Mouse (Mus musculus) liver, embryonic 16.5 days (tissue): ENCODE results near the gene Hlcs. TPM values are rescaled to one million over a fixed set of nuclear protein-coding genes. Genes with fewer than 3 reads are reported as not detected.

Experiments
- ATAC-seq: fragments of 200-750 bp; cut with Nextera tagmentation; 2 replicates; pipeline ENCODE4 v1.8.0; 2017; ENCODE audit warnings: low read depth, mild to moderate bottlenecking, moderate number of reproducible peaks, moderate library complexity
- H3K27ac ChIP-seq: fragments of 300-500 bp; sonication (generic); 2 replicates; pipeline ENCODE4 v1.5.1; 2014; ENCODE audit warnings: mild to moderate bottlenecking, low read length
- H3K27me3 ChIP-seq: fragments of 300-500 bp; sonication (generic); 2 replicates; pipeline ENCODE4 v1.6.1; 2014; ENCODE audit warnings: low read depth, low read length, mixed read lengths; ENCODE audit not compliant: control insufficient read depth, insufficient read depth
- H3K36me3 ChIP-seq: fragments of 300-500 bp; sonication (generic); 2 replicates; pipeline ENCODE4 v1.6.1; 2014; ENCODE audit warnings: mild to moderate bottlenecking; ENCODE audit not compliant: control insufficient read depth, insufficient read depth
- H3K4me1 ChIP-seq: fragments of 300-500 bp; sonication (generic); 2 replicates; pipeline ENCODE4 v1.6.1; 2014; ENCODE audit warnings: low read depth, low read length, mixed read lengths; ENCODE audit not compliant: control insufficient read depth
- H3K4me2 ChIP-seq: fragments of 300-500 bp; sonication (generic); 2 replicates; pipeline ENCODE4 v1.6.1; 2014; ENCODE audit warnings: low read depth, low read length, mixed read lengths
- H3K4me3 ChIP-seq: fragments of 300-500 bp; sonication (generic); 2 replicates; pipeline ENCODE4 v1.5.1; 2014; ENCODE audit warnings: low read depth, mild to moderate bottlenecking, low read length
- H3K9ac ChIP-seq: fragments of 300-500 bp; sonication (generic); 2 replicates; pipeline ENCODE4 v1.6.1; 2014; ENCODE audit warnings: low read depth, low read length
- H3K9me3 ChIP-seq: fragments of 300-500 bp; sonication (generic); replicated peaks from 2 replicates; pipeline ENCODE4 v1.6.1; 2016; ENCODE audit warnings: low read length; ENCODE audit not compliant: control insufficient read depth
- WGBS: fragments of 180-500 bp; shearing (Covaris S2); extraction: QIAGEN DNeasy Blood & Tissue Kit; methylation state at CpG from one replicate; pipeline ENCODE4 v1.1.7; 2014; ENCODE audit not compliant: insufficient replicate concordance; 5-methylcytosine and 5-hydroxymethylcytosine counted together
- polyA plus RNA-seq: library from polyadenylated mRNA; unstranded; fragments of >200 nt; fragmentation: Nextera tagmentation; extraction: Ambion mirVana; gene quantifications from 2 replicates; pipeline ENCODE4 v1.2.1, GENCODE M21; 2015

Gene Hlcs
- polyA plus RNA-seq, result 2.2 and 2.3 TPM in 2 replicates

GRCm38 (mm10) chr16:94313229-94314030, at the start of gene Hlcs:
Gene Hlcs, minus strand, starts transcription at chr16:94313571.
- H3K27me3 ChIP-seq, result no peaks in the 10 kb centered on the region
- peak within 1 kb of the TSS; percentile 93 for H3K9ac ChIP-seq
- H3K4me3 ChIP-seq, result peak within 1 kb of the TSS; percentile 86
- peaks cover 8% of the 10 kb centered on the region for H3K4me1 ChIP-seq
- peak; percentile 93 for ATAC-seq
- H3K9me3 ChIP-seq, result no peaks in the 10 kb centered on the region
- no peaks in the 10 kb centered on the region for H3K36me3 ChIP-seq
- H3K4me2 ChIP-seq, result peak within 1 kb of the TSS; percentile 95
- WGBS, result under 1% methylated on average over 62 of the region's 64 CpGs
- H3K27ac ChIP-seq, result peak within 1 kb of the TSS; percentile 93

- H3K27ac ChIP-seq, result no peak overlapping the region
- 40% methylated on average over 10 of the region's 10 CpGs for WGBS
- 0 out of 2 replicates have a peak, but pooled peaks have one; percentile 24 for ATAC-seq
Observed at GRCm38 (mm10) chr16:94362174-94362873, 49.0 kb upstream of the Hlcs start.

GRCm38 (mm10) chr16:94360578-94361350, 47.4 kb upstream of the Hlcs start:
- Histone ChIP-seq H3K4me1 (peaks cover 3% of the 10 kb centered on the region), H3K27me3 (no peaks in the 10 kb centered on the region), H3K36me3 (no peaks in the 10 kb centered on the region), H3K27ac (no peak overlapping the region), H3K4me3 (no peak overlapping the region), H3K4me2 (no peak overlapping the region), H3K9me3 (no peaks in the 10 kb centered on the region), H3K9ac (no peak overlapping the region)
- WGBS, result 71% methylated on average over 13 of the region's 13 CpGs
- no peak for ATAC-seq

More at GRCm38 (mm10) chr16:94362174-94362873, 49.0 kb upstream of the Hlcs start:
- Histone ChIP-seq H3K36me3 (no peaks in the 10 kb centered on the region), H3K4me3 (no peak overlapping the region), H3K9me3 (no peaks in the 10 kb centered on the region), H3K4me1 (peaks cover 3% of the 10 kb centered on the region), H3K27me3 (no peaks in the 10 kb centered on the region), H3K4me2 (no peak overlapping the region), H3K9ac (no peak overlapping the region)

- Histone ChIP-seq H3K27ac (no peak overlapping the region), H3K4me1 (peaks cover 3% of the 10 kb centered on the region), H3K36me3 (no peaks in the 10 kb centered on the region), H3K4me2 (no peak overlapping the region), H3K9ac (no peak overlapping the region), H3K27me3 (no peaks in the 10 kb centered on the region), H3K4me3 (no peak overlapping the region), H3K9me3 (no peaks in the 10 kb centered on the region)
- peak; percentile 73 for ATAC-seq
- 23% methylated on average over 3 of the region's 3 CpGs for WGBS
Observed at GRCm38 (mm10) chr16:94358091-94358490, 44.7 kb upstream of the Hlcs start.

GRCm38 (mm10) chr16:94356776-94357494, 43.6 kb upstream of the Hlcs start:
- no peak for ATAC-seq
- Histone ChIP-seq H3K27ac (no peak overlapping the region), H3K4me3 (no peak overlapping the region), H3K9me3 (no peaks in the 10 kb centered on the region), H3K9ac (no peak overlapping the region), H3K27me3 (no peaks in the 10 kb centered on the region), H3K36me3 (no peaks in the 10 kb centered on the region), H3K4me1 (no peaks in the 10 kb centered on the region), H3K4me2 (no peak overlapping the region)
- 59% methylated on average over 11 of the region's 11 CpGs for WGBS

- H3K9me3 ChIP-seq, result no peaks in the 10 kb centered on the region
- H3K27me3 ChIP-seq, result no peaks in the 10 kb centered on the region
- no peak overlapping the region for H3K4me3 ChIP-seq
- no peaks in the 10 kb centered on the region for H3K4me1 ChIP-seq
- no peaks in the 10 kb centered on the region for H3K36me3 ChIP-seq
- H3K27ac ChIP-seq, result no peak overlapping the region
- 26% methylated on average over 7 of the region's 7 CpGs for WGBS
- no peak for ATAC-seq
- H3K9ac ChIP-seq, result no peak overlapping the region
- no peak overlapping the region for H3K4me2 ChIP-seq
Observed at GRCm38 (mm10) chr16:94356046-94356445, 42.7 kb upstream of the Hlcs start.

GRCm38 (mm10) chr16:94354450-94354849, 41.1 kb upstream of the Hlcs start:
- no peak overlapping the region for H3K4me3 ChIP-seq
- H3K27me3 ChIP-seq, result no peaks in the 10 kb centered on the region
- WGBS, result 24% methylated on average over 9 of the region's 9 CpGs
- H3K9ac ChIP-seq, result no peak overlapping the region
- ATAC-seq, result no peak
- no peak overlapping the region for H3K27ac ChIP-seq
- no peak overlapping the region for H3K4me2 ChIP-seq
- no peaks in the 10 kb centered on the region for H3K9me3 ChIP-seq
- no peaks in the 10 kb centered on the region for H3K36me3 ChIP-seq
- H3K4me1 ChIP-seq, result no peaks in the 10 kb centered on the region

GRCm38 (mm10) chr16:94350287-94350677, 36.9 kb upstream of the Hlcs start:
- no peak overlapping the region for H3K4me2 ChIP-seq
- no peaks in the 10 kb centered on the region for H3K9me3 ChIP-seq
- 59% methylated on average over 10 of the region's 10 CpGs for WGBS
- no peak overlapping the region for H3K27ac ChIP-seq
- no peak overlapping the region for H3K9ac ChIP-seq
- no peaks in the 10 kb centered on the region for H3K4me1 ChIP-seq
- H3K36me3 ChIP-seq, result no peaks in the 10 kb centered on the region
- no peak for ATAC-seq
- no peaks in the 10 kb centered on the region for H3K27me3 ChIP-seq
- no peak overlapping the region for H3K4me3 ChIP-seq
